Mouse (Mus musculus) brain, embryonic 14.5 days (tissue): ENCODE data around the gene Ankmy2.

Experiments
- CTCF ChIP-seq: fragments of 200-500 bp; IDR thresholded peaks from 2 replicates; pipeline ENCODE4 v1.5.1; 2012; ENCODE audit warnings: inconsistent platforms, mild to moderate bottlenecking, moderate library complexity, borderline replicate concordance; ENCODE audit not compliant: insufficient read depth, insufficient read length; ENCODE audit errors: extremely low read depth
- POLR2A ChIP-seq: fragments of 200-500 bp; IDR thresholded peaks from 2 replicates; pipeline ENCODE4 v1.6.1; 2012; ENCODE audit warnings: mild to moderate bottlenecking, inconsistent platforms, borderline replicate concordance; ENCODE audit not compliant: poor library complexity, insufficient read depth, insufficient read length, severe bottlenecking; ENCODE audit errors: extremely low read depth

DNA sequence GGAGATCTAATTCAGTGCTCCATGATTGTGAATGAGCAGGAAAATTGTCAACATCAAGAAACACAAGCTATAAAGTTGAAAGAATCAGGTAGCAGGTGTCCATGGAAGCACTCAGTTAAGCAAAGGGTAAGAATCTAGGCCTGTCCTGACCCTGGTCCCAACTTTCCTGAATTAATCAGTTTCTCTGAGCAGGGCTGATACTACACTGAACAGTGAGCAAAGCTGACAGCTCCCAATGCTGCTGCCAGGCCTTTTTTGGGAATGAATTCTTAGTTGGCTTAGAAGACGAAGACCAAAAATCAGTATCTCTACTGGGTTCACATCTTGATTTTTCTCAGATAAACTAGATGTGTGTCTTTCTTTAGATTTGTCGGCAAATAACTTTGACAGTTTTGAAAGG lies 6.2 kb upstream of the Ankmy2 start:
- TF ChIP-seq POLR2A (no peak), CTCF (no peak)
